Mouse (Mus musculus): ENCODE measurements at regions not wholly inside any gene's neighbourhood (a gene's known extent, or its start where the extent isn't known, plus 50 kb on each side); places are given as distances from the start of the nearest gene placed in this dataset.

GRCm38 (mm10) chr2:103867241-103867957, 70.0 kb upstream of the Caprin1 start:
- TF ChIP-seq CTCF (IDR thresholded peaks at IDR 0.05; ENCODE audit: borderline replicate concordance, insufficient read depth, low read depth, low read length), result no peak
- TF ChIP-seq POLR2A (IDR thresholded peaks at IDR 0.05; ENCODE audit: borderline replicate concordance, insufficient read depth, low read length), result no peak

Data from cerebellum, adult 2 months (tissue).